Mouse (Mus musculus) limb, embryonic 14.5 days (tissue): ENCODE results near the gene Fbxo22. TPM values are rescaled to one million over a fixed set of nuclear protein-coding genes. Genes with fewer than 3 reads are reported as not detected.

ENCODE experiments used
- ATAC-seq: fragments of 200-750 bp; cut with Nextera tagmentation; 2 replicates; pipeline ENCODE4 v1.8.0; 2017; ENCODE audit warnings: low read depth, moderate number of reproducible peaks, moderate TSS enrichment; ENCODE audit not compliant: low FRiP score
- DNase-seq: peaks from one replicate; pipeline ENCODE4 v3.0.0-alpha.2; 2015; ENCODE audit warnings: low spot score
- H3K27ac ChIP-seq: fragments of 300-500 bp; sonication (generic); replicated peaks from 2 replicates; pipeline ENCODE4 v1.5.1; 2014; ENCODE audit warnings: low read depth, mild to moderate bottlenecking, low read length, moderate library complexity, mixed read lengths
- H3K27me3 ChIP-seq: fragments of 300-500 bp; sonication (generic); 2 replicates; pipeline ENCODE4 v1.6.1; 2014; ENCODE audit warnings: low read length, mixed read lengths; ENCODE audit not compliant: control insufficient read depth, insufficient read depth
- H3K36me3 ChIP-seq: fragments of 300-500 bp; sonication (generic); 2 replicates; pipeline ENCODE4 v1.6.1; 2014; ENCODE audit warnings: mild to moderate bottlenecking, low read length, moderate library complexity, mixed read lengths; ENCODE audit not compliant: control insufficient read depth, insufficient read depth
- H3K4me1 ChIP-seq: fragments of 300-500 bp; sonication (generic); 2 replicates; pipeline ENCODE4 v1.6.1; 2014; ENCODE audit warnings: antibody characterized with exemption, low read length, mixed read lengths; ENCODE audit not compliant: control insufficient read depth, insufficient read depth
- H3K4me2 ChIP-seq: fragments of 300-500 bp; sonication (generic); replicated peaks from 2 replicates; pipeline ENCODE4 v1.6.1; 2014; ENCODE audit warnings: low read depth, mild to moderate bottlenecking, low read length, moderate library complexity; ENCODE audit not compliant: severe bottlenecking
- H3K4me3 ChIP-seq: fragments of 300-500 bp; sonication (generic); replicated peaks from 2 replicates; pipeline ENCODE4 v1.5.1; 2014; ENCODE audit warnings: low read length
- H3K9ac ChIP-seq: fragments of 300-500 bp; sonication (generic); 2 replicates; pipeline ENCODE4 v1.6.1; 2014; ENCODE audit warnings: mild to moderate bottlenecking, low read depth, low read length, moderate library complexity; ENCODE audit not compliant: severe bottlenecking
- H3K9me3 ChIP-seq: fragments of 300-500 bp; sonication (generic); 2 replicates; pipeline ENCODE4 v1.6.1; 2016; ENCODE audit warnings: low read length; ENCODE audit not compliant: control insufficient read depth
- POLR2A ChIP-seq: fragments of 200-500 bp; IDR thresholded peaks from 2 replicates; pipeline ENCODE4 v1.8.0; 2012; ENCODE audit warnings: inconsistent platforms, mild to moderate bottlenecking, moderate library complexity, borderline replicate concordance; ENCODE audit not compliant: insufficient read depth, insufficient read length; ENCODE audit errors: extremely low read depth
- WGBS: fragments of 180-500 bp; shearing (Covaris S2); extraction: QIAGEN DNeasy Blood & Tissue Kit; methylation state at CpG from one replicate; pipeline ENCODE4 v1.1.7; 2014; 5-methylcytosine and 5-hydroxymethylcytosine counted together
- polyA plus RNA-seq, 2 experiments: library from polyadenylated mRNA; depleted of rRNA in 1 of 2; stranded (reverse) in 1 of 2; unstranded in 1 of 2; fragments of >200 nt; fragmentation: Nextera tagmentation in 1 of 2; extraction: Ambion mirVana in 1 of 2; gene quantifications; 2 replicates each; pipeline versions ENCODE4 v1.2.1 to v1.2.3; 2012 to 2014

Gene Fbxo22
- polyA plus RNA-seq (2012; rRNA removed): 23.6 and 27.2 TPM in 2 replicates
- 47.6 and 50.2 TPM in 2 replicates for polyA plus RNA-seq (2014; fragmentation: Nextera tagmentation; extraction: Ambion mirVana)

- peak; percentile 57; the same call in 1 of the 2 replicates for TF ChIP-seq POLR2A
- Histone ChIP-seq H3K4me3 (peak within 1 kb of the TSS; percentile 82), H3K27me3 (no peaks in the 10 kb centered on the region), H3K4me2 (peak within 1 kb of the TSS; percentile 76), H3K9ac (peak within 1 kb of the TSS; percentile 85), H3K4me1 (peaks cover 6% of the 10 kb centered on the region), H3K27ac (peak within 1 kb of the TSS; percentile 78), H3K9me3 (no peaks in the 10 kb centered on the region), H3K36me3 (peaks cover 10% of the 10 kb centered on the region)
- ATAC-seq (peak; percentile 97), DNase-seq (peak; percentile 86)
- 0% methylated on average over 51 of the region's 65 CpGs for WGBS
Measured at GRCm38 (mm10) chr9:55208790-55209481, at the start of gene Fbxo22. Fbxo22 (plus strand) TSS chr9:55208925.

- Histone ChIP-seq H3K27ac (no peak overlapping the region), H3K9ac (no peak overlapping the region), H3K36me3 (peaks cover 14% of the 10 kb centered on the region; the same call in 1 of the 2 replicates), H3K4me1 (no peaks in the 10 kb centered on the region), H3K4me3 (no peak overlapping the region), H3K4me2 (no peak overlapping the region), H3K27me3 (no peaks in the 10 kb centered on the region), H3K9me3 (no peaks in the 10 kb centered on the region)
- no peak for ATAC-seq
- no peak for DNase-seq
- 86% methylated on average over 7 of the region's 7 CpGs for WGBS
- no peak for TF ChIP-seq POLR2A
Measured at GRCm38 (mm10) chr9:55170655-55171412, 37.9 kb upstream of the Fbxo22 start.

GRCm38 (mm10) chr9:55172195-55172685, 36.5 kb upstream of the Fbxo22 start:
- peaks cover 15% of the 10 kb centered on the region; the same call in 1 of the 2 replicates for H3K36me3 ChIP-seq
- no peak overlapping the region for H3K27ac ChIP-seq
- H3K4me3 ChIP-seq: no peak overlapping the region
- no peak overlapping the region for H3K4me2 ChIP-seq
- 91% methylated on average over 1 of the region's 1 CpGs for WGBS
- DNase-seq (no peak), ATAC-seq (no peak)
- H3K9me3 ChIP-seq: no peaks in the 10 kb centered on the region
- H3K4me1 ChIP-seq: no peaks in the 10 kb centered on the region
- TF ChIP-seq POLR2A: no peak
- no peak overlapping the region for H3K9ac ChIP-seq
- H3K27me3 ChIP-seq: no peaks in the 10 kb centered on the region

GRCm38 (mm10) chr9:55174235-55174634, 34.5 kb upstream of the Fbxo22 start:
- ATAC-seq (no peak), DNase-seq (no peak)
- Histone ChIP-seq H3K4me3 (no peak overlapping the region), H3K4me1 (no peaks in the 10 kb centered on the region), H3K9me3 (no peaks in the 10 kb centered on the region), H3K27me3 (no peaks in the 10 kb centered on the region), H3K36me3 (peaks cover 10% of the 10 kb centered on the region; the same call in 1 of the 2 replicates), H3K27ac (no peak overlapping the region), H3K9ac (no peak overlapping the region), H3K4me2 (no peak overlapping the region)
- WGBS: 81% methylated on average over 2 of the region's 2 CpGs
- no peak for TF ChIP-seq POLR2A

GRCm38 (mm10) chr9:55195876-55196275, 12.8 kb upstream of the Fbxo22 start:
- DNase-seq (no peak), ATAC-seq (no peak)
- Histone ChIP-seq H3K9ac (no peak overlapping the region), H3K27me3 (no peaks in the 10 kb centered on the region), H3K4me3 (no peak overlapping the region), H3K4me1 (no peaks in the 10 kb centered on the region), H3K4me2 (no peak overlapping the region), H3K27ac (no peak overlapping the region), H3K36me3 (peaks cover 34% of the 10 kb centered on the region), H3K9me3 (no peaks in the 10 kb centered on the region)
- no peak for TF ChIP-seq POLR2A
- WGBS: 94% methylated on average over 3 of the region's 3 CpGs
